Comparison of ENCODE assay signal across 17 mouse cellular contexts in the genomic region with DNA sequence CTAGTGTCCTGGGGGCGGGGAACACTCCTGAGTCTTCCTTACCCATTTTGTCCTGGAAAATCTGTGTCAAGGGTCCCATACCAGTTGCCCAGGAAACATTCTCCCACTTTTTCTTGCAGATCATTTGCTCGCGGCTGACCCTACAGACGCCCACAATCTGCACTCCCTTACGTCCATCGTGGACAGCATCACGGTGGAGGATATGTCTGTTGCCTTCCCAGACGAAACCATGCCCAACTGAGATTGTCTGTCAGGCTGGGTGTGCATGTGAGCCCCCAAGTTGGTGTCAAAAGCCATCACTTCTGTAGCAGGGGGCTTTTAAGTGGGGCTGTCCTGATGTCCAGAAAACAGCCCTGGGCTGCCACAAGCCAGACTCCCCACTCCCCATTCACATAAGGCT. TPM values are rescaled to one million over a fixed set of nuclear protein-coding genes. Genes with fewer than 3 reads are reported as not detected.
A peak's percentile ranks its signal among the peaks of the same experiment; 100 is the strongest.
DNase-seq lines count a peak whose midpoint lies in the region; ATAC-seq and TF ChIP-seq lines count a peak whose summit lies in the region.
"Had no signal": no experiment of that assay in that cellular context is flagged by ENCODE, and none has a peak within 500 bp of the region (broad histone marks: within the 10 kb centered on the region; RNA-seq: fewer than 3 reads in every experiment).

No protein-coding gene starts in this region.

- ATAC-seq in limb, embryonic 12.5 days (ENCODE audit: insufficient number of reproducible peaks, insufficient read depth, low FRiP score, low TSS enrichment, low read depth): no peak
- no peak for ATAC-seq in embryonic facial prominence, embryonic 15.5 days (ENCODE audit: insufficient number of reproducible peaks, low FRiP score, low TSS enrichment, low read depth)
- ATAC-seq in liver, embryonic 12.5 days: no peak
- ATAC-seq: forebrain, embryonic 16.5 days; inflammation-experienced regulatory T-cells, adult 6 months had no signal

- peak overlapping the region; percentile 45 for H3ac ChIP-seq in myocyte (ENCODE audit: control insufficient read depth, insufficient read length)

- H3K4me3 ChIP-seq in gastrocnemius, adult 2 months: peak overlapping the region; percentile 70
- peak overlapping the region; percentile 7 for H3K4me3 ChIP-seq in limb, embryonic 12.5 days (replicated peaks)
- H3K4me3 ChIP-seq in limb, embryonic 10.5 days: no peak overlapping the region
- H3K4me3 ChIP-seq in embryonic facial prominence, embryonic 15.5 days (replicated peaks): peak overlapping the region; percentile 6; the same call in 1 of the 2 replicates
- H3K4me3 ChIP-seq in myocyte: peak overlapping the region; percentile 84
- no peak overlapping the region for H3K4me3 ChIP-seq in liver, embryonic 12.5 days
- H3K4me3 ChIP-seq: forebrain, embryonic 12.5 days; heart, embryonic 15.5 days; hindbrain, embryonic 15.5 days had no signal

- TF ChIP-seq CTCF in gastrocnemius, adult 2 months (IDR thresholded peaks at IDR 0.05): no peak

- no peaks in the 10 kb centered on the region; the same call in 1 of the 2 replicates for H3K27me3 ChIP-seq in limb, embryonic 12.5 days
- 0 out of 2 replicates have a peak, but pooled peaks cover 6% of the 10 kb centered on the region for H3K27me3 ChIP-seq in limb, embryonic 10.5 days (ENCODE audit: low read depth, poor library complexity, severe bottlenecking)
- H3K27me3 ChIP-seq in embryonic facial prominence, embryonic 15.5 days: no peaks in the 10 kb centered on the region
- no peaks in the 10 kb centered on the region for H3K27me3 ChIP-seq in myocyte (ENCODE audit: control insufficient read depth, insufficient read depth, insufficient read length)
- 0 out of 2 replicates have a peak, but pooled peaks cover 8% of the 10 kb centered on the region for H3K27me3 ChIP-seq in liver, embryonic 12.5 days (replicated peaks)
- H3K27me3 ChIP-seq: forebrain, embryonic 12.5 days; heart, embryonic 15.5 days; hindbrain, embryonic 15.5 days had no signal

- no peaks in the 10 kb centered on the region for H3K36me3 ChIP-seq in limb, embryonic 12.5 days
- no peaks in the 10 kb centered on the region for H3K36me3 ChIP-seq in limb, embryonic 10.5 days
- H3K36me3 ChIP-seq in embryonic facial prominence, embryonic 15.5 days: no peaks in the 10 kb centered on the region
- no peaks in the 10 kb centered on the region for H3K36me3 ChIP-seq in myocyte (ENCODE audit: control insufficient read depth, insufficient read depth)
- no peaks in the 10 kb centered on the region for H3K36me3 ChIP-seq in liver, embryonic 12.5 days
- H3K36me3 ChIP-seq: forebrain, embryonic 12.5 days; heart, embryonic 15.5 days; hindbrain, embryonic 15.5 days had no signal

- H3K9ac ChIP-seq in limb, embryonic 12.5 days (replicated peaks): 0 out of 2 replicates have a peak overlapping the region, but pooled peaks have one; percentile 12
- no peak overlapping the region for H3K9ac ChIP-seq in embryonic facial prominence, embryonic 15.5 days
- H3K9ac ChIP-seq in liver, embryonic 12.5 days: no peak overlapping the region
- H3K9ac ChIP-seq: forebrain, embryonic 12.5 days; heart, embryonic 15.5 days; hindbrain, embryonic 15.5 days had no signal

- TF ChIP-seq POLR2A in myocyte (IDR thresholded peaks at IDR 0.05; ENCODE audit: insufficient read length, low read depth): peak; percentile 73

- H3K4me1 ChIP-seq in limb, embryonic 12.5 days (replicated peaks): peaks cover 32% of the 10 kb centered on the region
- peaks cover 32% of the 10 kb centered on the region for H3K4me1 ChIP-seq in limb, embryonic 10.5 days
- H3K4me1 ChIP-seq in embryonic facial prominence, embryonic 15.5 days: peaks cover 21% of the 10 kb centered on the region
- no peaks in the 10 kb centered on the region for H3K4me1 ChIP-seq in liver, embryonic 12.5 days

- H3K9me3 ChIP-seq in limb, embryonic 12.5 days: 0 out of 2 replicates have a peak, but pooled peaks cover 3% of the 10 kb centered on the region
- H3K9me3 ChIP-seq in limb, embryonic 10.5 days (replicated peaks): no peaks in the 10 kb centered on the region
- H3K9me3 ChIP-seq in embryonic facial prominence, embryonic 15.5 days (replicated peaks): no peaks in the 10 kb centered on the region
- no peaks in the 10 kb centered on the region for H3K9me3 ChIP-seq in liver, embryonic 12.5 days (replicated peaks)
- H3K9me3 ChIP-seq: forebrain, embryonic 12.5 days; heart, embryonic 15.5 days; hindbrain, embryonic 15.5 days had no signal

- no peak overlapping the region for H3K4me2 ChIP-seq in limb, embryonic 12.5 days
- H3K4me2 ChIP-seq in embryonic facial prominence, embryonic 15.5 days (replicated peaks): no peak overlapping the region
- peak overlapping the region; percentile 80 for H3K4me2 ChIP-seq in myocyte (ENCODE audit: low read depth)
- no peak overlapping the region for H3K4me2 ChIP-seq in liver, embryonic 12.5 days
- H3K4me2 ChIP-seq: forebrain, embryonic 12.5 days; heart, embryonic 11.5 days; heart, embryonic 15.5 days; hindbrain, embryonic 15.5 days had no signal

- peak overlapping the region; percentile 95 for H3K27ac ChIP-seq in gastrocnemius, adult 2 months
- 0 out of 2 replicates have a peak overlapping the region, but pooled peaks have one; percentile 8 for H3K27ac ChIP-seq in limb, embryonic 12.5 days
- no peak overlapping the region for H3K27ac ChIP-seq in limb, embryonic 10.5 days
- H3K27ac ChIP-seq in embryonic facial prominence, embryonic 15.5 days (replicated peaks): no peak overlapping the region; the same call in 1 of the 2 replicates
- H3K27ac ChIP-seq in liver, embryonic 12.5 days: no peak overlapping the region
- H3K27ac ChIP-seq: forebrain, embryonic 12.5 days; heart, embryonic 15.5 days; hindbrain, embryonic 15.5 days had no signal

- no peak for DNase-seq in gastrocnemius, adult 2 months
- DNase-seq in gastrocnemius, postnatal 14 days: no peak
- DNase-seq in limb, embryonic 10.5 days (ENCODE audit: low spot score): no peak
- no peak for DNase-seq in urinary bladder, postnatal 36 days (ENCODE audit: low spot score in 2 of 2)

- intact Hi-C loops in gastrocnemius, adult 2 months (cut with DNase I): loop anchor here (2.0 kb wide), 1 partner anchor 17 kb away; no protein-coding TSS in a partner anchor
- intact Hi-C loops in gastrocnemius, postnatal 14 days (cut with DNase I; ENCODE audit: low total_unique reads): no loop called here

- no peaks in the 10 kb centered on the region for H3K79me2 ChIP-seq in myocyte (ENCODE audit: control insufficient read depth, insufficient read depth)

- WGBS in limb, embryonic 12.5 days: 84% methylated on average over 8 of the region's 8 CpGs
- 80% methylated on average over 8 of the region's 8 CpGs for WGBS in limb, embryonic 10.5 days
- WGBS in embryonic facial prominence, embryonic 15.5 days: 71% methylated on average over 8 of the region's 8 CpGs
- 64% methylated on average over 8 of the region's 8 CpGs for WGBS in liver, embryonic 12.5 days (ENCODE audit: insufficient replicate concordance)

TF ChIP-seq in myocyte, 11 proteins besides CTCF, POLR2A, EP300 and RAD21:
- TF ChIP-seq TCF12 (IDR thresholded peaks at IDR 0.05; ENCODE audit: insufficient read depth, poor library complexity, severe bottlenecking): no peak
- TF ChIP-seq MYOD1 (IDR thresholded peaks at IDR 0.05; ENCODE audit: control insufficient read depth in 1 of 3, insufficient read length in 2 of 3, low read depth in 2 of 3): no peak
- no peak for TF ChIP-seq SRF (IDR thresholded peaks at IDR 0.05; ENCODE audit: control insufficient read depth, insufficient read length, low read depth)
- no peak for TF ChIP-seq CEBPB (IDR thresholded peaks at IDR 0.05; ENCODE audit: insufficient read depth, poor library complexity, severe bottlenecking)
- no peak for TF ChIP-seq TCF3 (IDR thresholded peaks at IDR 0.05; ENCODE audit: insufficient read length, low read depth)
- no peak for TF ChIP-seq REST (IDR thresholded peaks at IDR 0.05; ENCODE audit: insufficient read depth, insufficient read length)
- TF ChIP-seq POLR2AphosphoS2 (IDR thresholded peaks at IDR 0.05; ENCODE audit: insufficient read length, low read depth): peak; percentile 93
- TF ChIP-seq E2F4 (IDR thresholded peaks at IDR 0.05; ENCODE audit: insufficient read depth): no peak

RNA-seq across cellular contexts. Expression of a gene that starts 1.8 kb away (rescaled TPM):
- total RNA-seq in gastrocnemius, adult 2 months (2021): 10 to 100 TPM; 11.6 to 34.5 TPM
- 10 to 100 TPM; 67.9 to 75.3 TPM for total RNA-seq in gastrocnemius, postnatal 14 days (2021)
- 108 and 119 TPM in 2 replicates for polyA plus RNA-seq in limb, embryonic 12.5 days (2016; fragmentation: Nextera tagmentation; extraction: Ambion mirVana)
- 2.0 and 16.0 TPM in 2 replicates for polyA plus RNA-seq in limb, embryonic 10.5 days (2016; fragmentation: Nextera tagmentation; extraction: Ambion mirVana)
- polyA plus RNA-seq in embryonic facial prominence, embryonic 15.5 days (2015; fragmentation: Nextera tagmentation; extraction: Ambion mirVana): 186 and 239 TPM in 2 replicates
- 1,426 TPM for polyA plus RNA-seq in myocyte (2012; fragmentation: generic; extraction: Trizol)
- 1.1 and 4.9 TPM in 2 replicates for polyA plus RNA-seq in liver, embryonic 12.5 days (2016; fragmentation: Nextera tagmentation; extraction: Ambion mirVana)
- total RNA-seq: heart, adult 18-20 months; heart, postnatal 14 days; MEL had no signal
- polyA plus RNA-seq: forebrain, embryonic 16.5 days; hindbrain, embryonic 15.5 days; inflammation-experienced regulatory T-cells, adult 6 months had no signal

RNA-seq across cellular contexts. Expression of a gene that starts 41.2 kb away (rescaled TPM):
- total RNA-seq in gastrocnemius, adult 2 months (2021): under 1 TPM; 0.42 to 0.46 TPM
- 1 to 10 TPM; 4.3 to 6.7 TPM for total RNA-seq in gastrocnemius, postnatal 14 days (2021)
- polyA plus RNA-seq in limb, embryonic 12.5 days (2016; fragmentation: Nextera tagmentation; extraction: Ambion mirVana): 6.5 and 6.7 TPM in 2 replicates
- polyA plus RNA-seq in limb, embryonic 10.5 days (2016; fragmentation: Nextera tagmentation; extraction: Ambion mirVana): 1.8 and 2.3 TPM in 2 replicates
- 11.6 and 12.2 TPM in 2 replicates for polyA plus RNA-seq in embryonic facial prominence, embryonic 15.5 days (2015; fragmentation: Nextera tagmentation; extraction: Ambion mirVana)
- polyA plus RNA-seq in myocyte (2012; fragmentation: generic; extraction: Trizol): 35.8 TPM
- 1.5 TPM in 2 replicates for polyA plus RNA-seq in liver, embryonic 12.5 days (2016; fragmentation: Nextera tagmentation; extraction: Ambion mirVana)
- total RNA-seq: MEL had no signal

RNA-seq across cellular contexts. Expression of a gene that starts 56.3 kb away (rescaled TPM):
- under 1 TPM; 0.20 to 0.31 TPM for total RNA-seq in gastrocnemius, adult 2 months (2021)
- under 1 TPM; 0.58 to 0.78 TPM for total RNA-seq in gastrocnemius, postnatal 14 days (2021)
- 1.5 and 3.0 TPM in 2 replicates for polyA plus RNA-seq in limb, embryonic 12.5 days (2016; fragmentation: Nextera tagmentation; extraction: Ambion mirVana)
- polyA plus RNA-seq in limb, embryonic 10.5 days (2016; fragmentation: Nextera tagmentation; extraction: Ambion mirVana): 0.06 and 0.69 TPM in 2 replicates
- polyA plus RNA-seq in embryonic facial prominence, embryonic 15.5 days (2015; fragmentation: Nextera tagmentation; extraction: Ambion mirVana): 3.8 and 4.1 TPM in 2 replicates
- polyA plus RNA-seq in myocyte (2012; fragmentation: generic; extraction: Trizol): 4.5 TPM
- 0.06 and 0.16 TPM in 2 replicates for polyA plus RNA-seq in liver, embryonic 12.5 days (2016; fragmentation: Nextera tagmentation; extraction: Ambion mirVana)
- total RNA-seq: MEL had no signal
- polyA plus RNA-seq: inflammation-experienced regulatory T-cells, adult 6 months had no signal

Comparison
In these comparisons a context has a peak if more than half of its experiments do, and no peak if none do; other contexts are left out.
1. H3K27ac ChIP-seq: peak in gastrocnemius, adult 2 months (single experiment) and limb, embryonic 12.5 days (single experiment); none in limb, embryonic 10.5 days (single experiment), embryonic facial prominence, embryonic 15.5 days (single experiment) and liver, embryonic 12.5 days (single experiment).
2. H3K4me3 ChIP-seq: peak in gastrocnemius, adult 2 months (single experiment), limb, embryonic 12.5 days (single experiment), embryonic facial prominence, embryonic 15.5 days (single experiment) and myocyte (single experiment); none in limb, embryonic 10.5 days (single experiment) and liver, embryonic 12.5 days (single experiment).